Mouse (Mus musculus): ENCODE data around the gene Fars2.

Gene Fars2

GRCm38 (mm10) chr13:36722309-36722708, 605.1 kb downstream of the Fars2 start:
- no peak for DNase-seq

- no peak for DNase-seq
Measured at GRCm38 (mm10) chr13:36723726-36724300, 606.6 kb downstream of the Fars2 start.

- DNase-seq, result peak; percentile 29
Measured at GRCm38 (mm10) chr13:36724533-36725470, 607.6 kb downstream of the Fars2 start.

GRCm38 (mm10) chr13:36725881-36726280, 608.7 kb downstream of the Fars2 start:
- DNase-seq, result no peak

GRCm38 (mm10) chr13:36726551-36726950, 609.3 kb downstream of the Fars2 start:
- DNase-seq, result peak; percentile 28

GRCm38 (mm10) chr13:36726951-36727778, 610.0 kb downstream of the Fars2 start:
- peak; percentile 41 for DNase-seq

GRCm38 (mm10) chr13:36727779-36728470, 610.7 kb downstream of the Fars2 start:
- DNase-seq, result peak; percentile 36

GRCm38 (mm10) chr13:36728509-36728908, 611.3 kb downstream of the Fars2 start:
- DNase-seq, result no peak

- DNase-seq, result no peak
Measured at GRCm38 (mm10) chr13:36729731-36730340, 612.6 kb downstream of the Fars2 start.

- DNase-seq, result no peak
Measured at GRCm38 (mm10) chr13:36730341-36730761, 613.1 kb downstream of the Fars2 start.

- DNase-seq, result peak; percentile 61
Measured at GRCm38 (mm10) chr13:36731016-36731930, 614.1 kb downstream of the Fars2 start.

GRCm38 (mm10) chr13:36731931-36732461, 614.8 kb downstream of the Fars2 start:
- DNase-seq, result peak; percentile 43

GRCm38 (mm10) chr13:36732891-36733490, 615.8 kb downstream of the Fars2 start:
- DNase-seq, result no peak

- DNase-seq, result peak; percentile 26
Measured at GRCm38 (mm10) chr13:36733566-36733965, 616.4 kb downstream of the Fars2 start.

GRCm38 (mm10) chr13:36733989-36734690, 616.9 kb downstream of the Fars2 start:
- DNase-seq, result peak; percentile 23

- peak; percentile 47 for DNase-seq
Measured at GRCm38 (mm10) chr13:36734731-36735571, 617.7 kb downstream of the Fars2 start, which contains the start of gene Nrn1. TSS of gene Nrn1 (minus strand) at chr13:36735131.

- peak; percentile 69 for DNase-seq
Measured at GRCm38 (mm10) chr13:36735901-36736618, 618.8 kb downstream of the Fars2 start.

GRCm38 (mm10) chr13:36736619-36736996, 619.4 kb downstream of the Fars2 start:
- DNase-seq, result peak; percentile 24
